Mouse (Mus musculus) R1 (cell line): ENCODE measurements around the gene Use1.

ENCODE experiments used
- DNase-seq: peaks from one replicate; pipeline ENCODE4 v3.0.0-alpha.2; 2018; ENCODE audit warnings: low read depth, low spot score

Use1 gene

DNA sequence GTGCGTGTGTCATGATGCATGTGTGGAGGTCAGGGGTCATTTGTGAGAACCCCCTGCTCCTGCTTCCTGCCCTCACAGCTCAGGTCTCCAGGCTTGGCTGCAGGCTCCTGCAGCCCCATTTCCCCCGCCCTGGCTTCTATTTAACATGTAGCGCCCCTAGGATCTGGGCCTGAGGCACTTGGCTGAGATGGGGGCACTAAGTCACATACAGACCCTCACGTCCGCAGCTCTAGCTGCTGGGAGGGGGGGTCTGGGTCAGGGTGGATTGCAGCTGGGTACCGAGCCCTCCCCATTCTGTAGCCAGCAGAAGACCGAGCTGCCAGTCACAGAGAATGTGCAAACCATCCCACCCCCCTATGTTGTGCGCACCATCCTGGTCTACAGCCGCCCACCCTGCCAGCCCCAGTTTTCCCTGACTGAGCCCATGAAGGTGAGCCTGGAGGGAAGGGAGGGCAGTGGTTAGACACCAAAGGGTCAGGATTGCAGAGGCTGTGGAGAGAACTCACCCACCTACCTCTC is 35.9 kb downstream of the Use1 start:
- no peak for DNase-seq

DNA sequence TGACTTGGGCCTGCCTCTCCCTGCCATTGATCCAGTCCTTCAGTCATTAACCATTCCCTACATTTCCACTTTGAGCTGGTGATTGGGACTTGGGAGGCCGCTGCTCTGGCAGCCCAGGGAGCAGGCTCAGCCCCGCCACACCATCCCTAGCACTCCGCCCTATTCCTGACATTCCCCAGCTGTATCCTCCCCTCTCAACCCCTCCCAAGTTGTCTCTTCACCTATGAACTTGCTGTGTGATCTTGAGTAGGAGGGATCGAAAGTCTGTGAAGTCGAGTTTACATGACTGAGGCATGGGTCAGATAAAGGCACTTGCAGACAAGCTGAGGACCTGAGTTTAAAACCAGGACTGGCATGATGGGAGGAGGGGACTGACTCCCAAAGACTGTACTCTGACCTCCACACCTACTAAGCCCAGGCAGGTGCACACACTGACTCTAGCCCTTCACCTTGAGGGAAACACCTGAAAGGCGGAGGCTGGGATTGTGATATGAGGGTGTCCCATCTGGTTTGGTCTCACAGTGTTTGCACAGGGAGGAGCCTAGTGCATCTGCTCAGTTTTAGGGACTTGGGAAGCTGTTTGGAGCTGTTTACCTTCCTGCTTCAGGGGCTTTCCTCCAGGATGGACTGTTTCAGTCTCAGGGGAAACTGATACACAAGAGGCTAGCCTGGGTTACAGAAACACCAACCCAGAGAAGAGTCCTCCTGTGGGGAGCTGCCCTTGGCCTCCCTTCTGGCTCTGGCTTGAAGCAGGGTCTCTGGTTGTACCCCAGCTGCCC is 36.6 kb downstream of the Use1 start:
- DNase-seq: peak; percentile 66

DNA sequence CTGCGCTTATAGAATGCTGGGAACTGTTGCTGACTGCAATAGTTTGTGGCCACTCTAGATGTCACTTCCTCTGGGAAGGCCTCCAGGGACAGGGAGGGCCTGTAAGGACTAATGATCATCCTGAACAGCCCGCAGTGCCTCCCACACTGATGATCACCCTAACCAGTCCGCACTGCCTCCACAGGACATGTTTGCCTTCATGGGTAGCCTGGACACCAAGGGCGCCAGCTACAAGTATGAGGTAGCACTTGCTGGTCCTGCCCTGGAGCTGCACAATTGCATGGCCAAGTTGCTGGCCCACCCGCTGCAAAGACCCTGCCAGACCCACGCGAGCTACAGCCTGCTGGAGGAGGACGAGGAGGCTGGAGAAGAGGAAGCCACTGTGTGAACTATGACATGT is 37.4 kb downstream of the Use1 start:
- DNase-seq: no peak

DNA sequence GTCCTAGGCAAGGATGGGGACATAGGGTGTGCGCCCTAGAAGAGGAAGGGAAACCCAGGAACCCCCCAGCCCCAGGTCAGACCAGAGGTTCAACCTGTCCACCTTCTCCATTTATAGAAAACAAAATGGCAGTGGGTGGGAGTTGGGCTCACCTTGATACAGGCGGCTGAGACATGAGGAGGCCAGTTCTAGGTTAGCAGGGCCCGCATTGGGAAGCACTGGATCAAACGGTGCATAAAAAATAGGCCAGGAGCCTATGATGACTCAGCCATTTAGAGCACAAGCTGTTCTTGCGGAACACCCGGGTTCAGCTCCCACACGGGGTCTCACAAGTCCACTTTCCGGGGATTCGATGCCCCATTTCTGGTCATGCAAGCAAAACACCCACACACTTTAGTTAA is 38.3 kb downstream of the Use1 start:
- peak; percentile 46 for DNase-seq

DNA sequence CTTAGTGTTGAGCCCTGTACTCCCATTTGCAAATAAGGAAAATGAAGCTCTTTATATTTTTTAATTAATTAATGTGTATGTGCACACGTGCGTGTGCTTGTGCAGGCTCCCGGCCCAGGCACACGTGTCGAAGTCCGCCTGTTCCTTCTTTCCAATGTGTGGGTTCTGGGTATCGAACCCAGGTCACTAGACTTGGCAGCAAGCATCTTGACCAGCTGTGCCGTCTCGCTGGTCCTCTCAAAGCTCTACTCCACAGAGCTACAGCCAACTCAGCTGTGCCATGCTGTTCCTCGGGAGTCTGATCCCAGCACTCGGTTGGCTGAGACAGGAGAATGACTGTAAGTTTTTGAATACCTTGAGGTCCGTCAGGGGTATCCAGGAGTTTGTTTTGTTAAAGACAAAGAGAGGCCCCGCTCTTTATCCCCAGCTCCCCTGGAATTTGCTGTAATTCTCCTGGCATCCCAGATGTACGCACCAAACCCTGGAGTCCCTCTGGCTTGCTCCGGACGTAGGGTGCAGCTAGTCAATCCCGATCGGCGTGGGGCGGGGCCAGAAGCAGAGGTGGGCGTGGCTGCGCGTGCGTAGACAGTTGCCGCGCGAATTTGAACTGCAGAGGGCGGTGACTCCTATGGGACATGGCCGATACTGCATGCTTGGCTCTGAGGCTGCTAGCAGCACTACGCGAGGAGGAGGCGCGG is 38.9 kb downstream of the Use1 start, which contains the start of gene Ankle1:
Ankle1 (plus strand) TSS at position 610 of the 698 bp plus-strand sequence.
- DNase-seq: peak; percentile 96

DNA sequence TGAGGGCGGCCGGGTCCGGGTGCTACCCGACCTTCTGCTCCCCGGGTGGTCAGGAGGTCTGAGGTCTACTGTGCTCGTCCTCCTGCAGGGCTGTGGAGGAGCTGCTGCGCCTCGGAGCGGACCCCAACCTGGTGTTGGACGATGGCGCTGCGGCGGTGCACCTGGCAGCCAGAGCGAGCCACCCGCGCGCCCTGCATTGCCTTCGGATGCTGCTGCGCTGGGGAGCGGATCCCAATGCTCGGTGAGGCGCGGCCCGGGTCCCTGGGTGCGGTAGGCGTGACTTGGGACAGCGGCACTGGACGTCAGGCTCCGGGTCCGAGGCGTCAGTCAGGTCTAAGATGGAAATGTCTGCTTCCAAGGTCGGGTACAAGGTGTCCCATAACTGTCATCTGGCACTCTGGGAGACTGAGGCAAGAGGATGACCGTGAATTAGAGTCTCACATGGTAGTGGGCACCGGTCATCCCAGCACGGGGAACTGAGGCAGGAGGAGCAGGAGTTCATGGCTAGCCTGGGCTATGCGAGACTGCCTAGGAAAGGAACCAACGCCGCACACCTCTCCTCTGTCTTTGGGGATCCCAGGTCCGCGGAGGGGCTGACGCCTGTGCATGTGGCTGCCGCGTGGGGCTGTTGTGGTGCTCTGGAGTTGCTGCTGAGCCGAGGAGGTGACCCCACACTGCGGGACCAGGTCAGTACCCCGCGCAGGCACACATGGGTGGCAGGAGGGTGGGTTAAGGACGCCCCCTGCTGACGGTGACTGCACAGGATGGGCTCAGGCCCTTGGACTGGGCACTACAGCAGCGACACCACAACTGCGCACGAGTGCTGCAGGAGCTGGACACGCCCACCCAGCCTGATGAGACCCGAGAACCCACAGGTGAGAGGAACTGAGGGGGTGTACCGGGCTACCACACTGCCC is 39.7 kb downstream of the Use1 start:
- DNase-seq: peak; percentile 75

DNA sequence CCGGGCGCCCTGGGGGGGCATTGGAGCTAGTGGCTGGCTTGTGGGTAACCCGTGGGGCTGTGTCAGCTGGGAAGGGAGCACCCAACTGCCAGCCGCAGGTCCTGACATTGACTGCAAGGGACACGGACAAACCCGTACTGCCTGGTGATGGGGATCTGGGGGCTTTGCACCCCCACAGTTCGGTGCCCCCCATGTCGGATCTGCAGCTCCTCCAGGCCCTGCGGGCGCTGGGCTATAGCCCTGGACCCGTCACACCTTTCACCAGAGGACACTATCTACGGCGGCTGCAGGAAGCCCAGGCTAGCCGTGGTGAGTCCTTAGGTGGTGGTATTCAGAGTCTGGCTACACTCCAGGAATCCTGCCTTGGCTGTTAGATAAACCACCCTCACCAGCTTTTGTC is 40.8 kb downstream of the Use1 start:
- DNase-seq: no peak

DNA sequence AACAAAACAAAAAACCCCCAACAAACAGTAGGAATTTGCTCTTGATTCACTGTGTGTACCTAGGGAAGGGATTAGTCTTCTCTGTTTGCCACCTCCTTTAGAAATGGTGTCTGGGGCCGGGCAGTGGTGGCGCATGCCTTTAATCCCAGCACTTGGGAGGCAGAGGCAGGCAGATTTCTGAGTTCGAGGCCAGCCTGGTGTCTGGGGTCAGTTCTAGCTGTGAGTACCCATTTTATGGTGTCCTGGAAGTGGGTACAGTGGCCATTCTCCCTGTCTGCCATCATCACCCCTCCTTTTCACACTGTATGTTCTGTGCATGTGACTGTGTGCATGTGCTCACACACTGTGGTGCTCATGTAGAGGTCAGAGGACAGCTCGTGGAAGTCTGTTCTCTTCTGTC is 41.6 kb downstream of the Use1 start:
- no peak for DNase-seq

DNA sequence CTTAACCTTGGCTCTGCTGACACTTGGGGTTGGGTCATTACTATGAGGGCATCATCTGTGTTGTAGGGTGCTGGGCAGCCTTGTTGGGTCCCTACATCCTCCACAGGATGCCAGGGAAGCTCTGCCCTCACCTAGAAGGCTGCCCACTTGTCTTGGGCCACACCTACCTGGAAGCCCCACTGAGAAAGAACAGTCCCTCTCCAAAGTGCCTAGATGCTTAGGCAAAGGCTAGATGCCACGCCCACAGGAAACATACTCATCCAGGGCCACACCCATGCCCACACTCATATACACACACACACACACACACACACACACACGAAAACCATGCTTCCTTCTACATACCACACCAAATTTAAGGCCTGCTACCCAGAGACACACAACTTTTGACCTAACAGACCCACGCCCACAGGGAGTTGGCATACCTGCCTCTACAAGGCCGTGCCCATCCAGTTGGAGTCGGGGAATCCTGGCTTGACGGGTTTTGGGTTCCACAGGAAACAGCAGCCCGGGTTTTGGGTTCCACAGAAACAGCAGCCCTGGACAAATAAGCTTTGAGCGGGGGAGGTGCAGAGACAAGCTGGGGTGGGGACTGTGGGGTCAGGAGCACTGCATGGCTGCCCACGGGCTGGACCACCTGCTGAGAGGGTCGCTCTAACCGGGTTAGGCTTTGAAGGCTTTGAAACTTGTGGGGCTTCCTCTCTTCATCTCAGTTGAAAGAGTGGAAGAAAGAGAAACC is 45.1 kb downstream of the Use1 start:
- DNase-seq: peak; percentile 43
